Mouse (Mus musculus) ES-Bruce4 (cell line): ENCODE data around the gene Ttc7b. TPM values are rescaled to one million over a fixed set of nuclear protein-coding genes. Genes with fewer than 3 reads are reported as not detected.

ENCODE experiments used
- H3K27ac ChIP-seq: 2 replicates; pipeline ENCODE4 v1.5.1; 2012; ENCODE audit warnings: low read length, inconsistent platforms; ENCODE audit not compliant: insufficient read depth
- H3K27me3 ChIP-seq: 2 replicates; pipeline ENCODE4 v1.6.1; 2012; ENCODE audit warnings: mild to moderate bottlenecking, low read length, inconsistent platforms; ENCODE audit not compliant: control insufficient read depth, poor library complexity, insufficient read depth, severe bottlenecking
- H3K36me3 ChIP-seq: 2 replicates; pipeline ENCODE4 v1.6.1; 2012; ENCODE audit warnings: inconsistent platforms, mild to moderate bottlenecking, low read length, moderate library complexity; ENCODE audit not compliant: control insufficient read depth, poor library complexity, insufficient read depth, severe bottlenecking
- H3K4me1 ChIP-seq: one replicate; pipeline ENCODE4 v1.8.1; 2011; ENCODE audit warnings: low read length; ENCODE audit not compliant: control insufficient read depth, insufficient read depth
- H3K4me3 ChIP-seq: 2 replicates; pipeline ENCODE4 v1.5.1; 2011; ENCODE audit warnings: low read depth, mild to moderate bottlenecking, low read length
- H3K9ac ChIP-seq: 2 replicates; pipeline ENCODE4 v1.6.1; 2012; ENCODE audit warnings: low read depth, mild to moderate bottlenecking, inconsistent platforms; ENCODE audit not compliant: poor library complexity, severe bottlenecking
- H3K9me3 ChIP-seq: replicated peaks from 2 replicates; pipeline ENCODE4 v1.6.1; 2012; ENCODE audit warnings: mild to moderate bottlenecking, low read length, inconsistent platforms; ENCODE audit not compliant: control insufficient read depth, poor library complexity, insufficient read depth, severe bottlenecking
- CTCF ChIP-seq: IDR thresholded peaks from one replicate; pipeline ENCODE4 v1.8.1; 2011; ENCODE audit warnings: low read depth, low read length
- EP300 ChIP-seq: IDR thresholded peaks from 2 replicates; pipeline ENCODE4 v1.6.1; 2011; ENCODE audit warnings: low read depth, low read length; ENCODE audit not compliant: insufficient read depth
- POLR2A ChIP-seq: IDR thresholded peaks from one replicate; pipeline ENCODE4 v1.8.1; 2011; ENCODE audit warnings: low read length; ENCODE audit not compliant: insufficient read depth
- polyA plus RNA-seq: library from polyadenylated mRNA; stranded (reverse); fragments of >200 nt; gene quantifications from 2 replicates; pipeline ENCODE4 v1.2.4, GENCODE M21; 2011; ENCODE audit warnings: low read depth; ENCODE audit not compliant: missing spikeins, insufficient read depth, insufficient read length

The Ttc7b gene
- polyA plus RNA-seq, 1 experiment = 61.1 TPM

DNA sequence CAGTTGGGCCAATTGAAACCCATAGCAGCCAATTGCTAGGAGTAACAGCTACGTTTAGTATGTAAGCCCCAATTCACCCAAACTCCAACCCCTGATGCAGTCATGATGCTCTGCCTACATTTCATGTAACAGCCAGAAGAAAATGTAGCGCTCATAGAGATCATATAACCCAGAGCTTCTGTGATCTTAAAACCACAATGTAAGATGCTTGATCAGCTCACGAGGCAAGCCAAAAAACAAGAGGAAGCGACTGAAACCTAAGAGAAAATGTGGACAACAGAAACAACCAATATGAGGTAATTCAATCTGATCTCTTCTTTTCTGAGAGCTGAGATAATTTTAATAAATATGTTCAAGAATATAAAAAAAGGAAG lies 23.6 kb upstream of the Ttc7b start:
- H3K9me3 ChIP-seq = no peaks in the 10 kb centered on the region
- no peaks in the 10 kb centered on the region for H3K36me3 ChIP-seq
- H3K27me3 ChIP-seq = no peaks in the 10 kb centered on the region
- H3K27ac ChIP-seq = no peak overlapping the region
- TF ChIP-seq CTCF (no peak), POLR2A (no peak), EP300 (no peak)
- H3K4me1 ChIP-seq = no peaks in the 10 kb centered on the region
- H3K9ac ChIP-seq = no peak overlapping the region
- no peak overlapping the region for H3K4me3 ChIP-seq

DNA sequence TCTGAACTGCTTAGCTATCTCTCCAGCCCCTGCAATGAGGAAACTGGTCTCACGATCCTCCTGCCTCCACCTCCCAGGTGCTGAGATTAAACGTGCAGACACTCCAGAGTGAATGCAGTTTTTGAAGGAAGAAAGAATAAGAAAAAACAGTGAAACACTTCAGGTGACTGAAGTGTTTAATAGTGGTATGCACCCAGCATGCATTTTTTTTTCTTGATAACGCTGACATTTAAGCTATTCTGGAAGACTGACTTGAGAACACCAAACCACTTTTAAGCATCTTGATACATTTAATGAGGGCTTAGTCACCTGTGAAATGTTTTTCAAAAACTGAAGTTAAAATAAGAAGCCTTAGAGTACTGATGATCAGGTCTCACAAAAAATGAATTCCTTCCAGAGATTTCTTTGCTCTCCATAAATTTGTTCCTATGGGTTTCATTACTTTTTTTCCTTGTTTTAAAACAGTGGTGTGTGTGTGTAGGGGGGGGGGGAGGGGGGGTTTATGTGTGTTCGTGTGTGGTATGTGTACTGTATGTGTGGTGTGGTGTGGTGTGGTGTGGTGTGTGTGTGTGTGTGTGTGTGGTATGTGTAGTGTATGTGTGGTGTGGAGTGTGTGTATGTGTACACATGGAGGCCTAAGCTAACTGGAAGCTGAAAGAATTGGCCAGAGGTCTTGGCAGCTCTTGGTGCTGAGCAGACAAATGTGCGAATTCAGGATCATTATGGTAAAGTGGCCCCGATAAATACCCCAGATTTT lies 23.0 kb upstream of the Ttc7b start:
- no peak overlapping the region for H3K4me3 ChIP-seq
- no peak overlapping the region for H3K9ac ChIP-seq
- no peak overlapping the region for H3K27ac ChIP-seq
- no peak for TF ChIP-seq EP300
- TF ChIP-seq POLR2A = no peak
- TF ChIP-seq CTCF = no peak
- no peaks in the 10 kb centered on the region for H3K4me1 ChIP-seq
- H3K27me3 ChIP-seq = no peaks in the 10 kb centered on the region
- H3K36me3 ChIP-seq = no peaks in the 10 kb centered on the region
- H3K9me3 ChIP-seq = no peaks in the 10 kb centered on the region

DNA sequence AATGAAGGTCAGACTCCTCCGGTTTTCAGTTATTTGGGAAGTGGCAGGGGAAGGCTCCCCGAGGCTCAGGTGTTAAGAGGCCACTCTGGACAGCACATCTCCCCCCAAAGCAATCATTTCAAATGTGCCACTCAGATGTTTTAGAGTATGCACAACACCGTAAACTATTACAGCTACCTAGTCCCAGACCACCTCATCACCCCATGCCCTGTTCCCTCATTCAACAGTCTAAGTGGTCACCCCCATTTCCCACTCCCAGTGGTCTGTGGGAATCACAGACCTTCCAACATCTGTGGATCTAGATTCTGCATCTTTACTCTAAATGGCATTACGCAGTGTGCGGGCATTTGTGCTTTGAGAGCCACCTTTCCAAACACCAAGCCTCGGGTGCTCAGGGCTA lies 21.9 kb upstream of the Ttc7b start:
- Histone ChIP-seq H3K36me3 (no peaks in the 10 kb centered on the region), H3K9ac (no peak overlapping the region), H3K27me3 (no peaks in the 10 kb centered on the region), H3K27ac (no peak overlapping the region), H3K9me3 (no peaks in the 10 kb centered on the region), H3K4me3 (no peak overlapping the region), H3K4me1 (no peaks in the 10 kb centered on the region)
- TF ChIP-seq CTCF = no peak
- no peak for TF ChIP-seq POLR2A
- TF ChIP-seq EP300 = no peak

DNA sequence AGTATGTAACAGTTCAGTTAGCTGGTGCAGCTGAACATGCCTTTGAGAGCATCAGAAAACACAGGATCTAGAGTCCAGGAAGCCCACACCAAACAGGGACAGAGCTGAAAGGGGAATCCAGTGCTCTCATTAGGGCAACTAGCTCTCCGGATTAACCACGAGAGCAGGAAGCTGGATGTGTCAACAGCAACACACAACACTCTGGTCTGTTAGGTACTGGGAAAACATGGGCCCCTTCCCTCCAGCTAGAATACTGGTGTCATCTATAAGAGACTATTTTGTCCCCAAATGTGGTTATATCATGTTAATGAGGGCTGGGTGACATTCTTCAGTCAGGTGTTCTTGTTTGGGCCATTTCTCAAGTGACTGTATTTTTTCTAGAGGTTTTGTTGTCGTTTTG lies 21.4 kb upstream of the Ttc7b start:
- Histone ChIP-seq H3K27ac (no peak overlapping the region), H3K36me3 (no peaks in the 10 kb centered on the region), H3K4me3 (no peak overlapping the region), H3K27me3 (no peaks in the 10 kb centered on the region), H3K4me1 (peaks cover 1% of the 10 kb centered on the region), H3K9me3 (no peaks in the 10 kb centered on the region), H3K9ac (no peak overlapping the region)
- TF ChIP-seq POLR2A (no peak), CTCF (no peak), EP300 (no peak)

DNA sequence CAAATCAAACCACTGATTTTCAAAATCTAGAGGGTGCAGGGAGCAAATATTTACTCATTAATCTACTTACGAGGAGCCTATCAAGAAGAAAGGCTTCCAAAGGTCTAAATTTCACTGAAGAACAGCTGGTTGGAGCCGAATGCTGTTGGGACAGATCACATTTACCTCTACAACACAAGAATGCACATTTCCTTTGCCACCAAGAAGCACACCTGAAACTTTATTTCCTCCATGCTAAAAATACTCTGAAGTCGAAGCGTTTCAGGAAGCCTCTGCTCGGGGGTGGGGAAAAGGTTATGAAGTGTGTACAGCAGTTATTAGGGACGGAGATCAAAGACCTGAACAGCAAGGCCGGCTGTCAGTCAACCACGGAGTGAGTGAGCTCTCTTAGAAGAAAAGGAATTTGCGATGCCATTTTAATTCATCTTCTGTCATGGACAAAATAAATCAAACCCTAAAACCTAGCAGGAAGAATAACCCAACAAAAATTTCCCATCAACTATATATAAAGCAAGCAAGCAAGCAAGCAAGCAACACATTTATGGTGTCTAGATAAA lies 18.6 kb upstream of the Ttc7b start:
- no peaks in the 10 kb centered on the region for H3K27me3 ChIP-seq
- H3K27ac ChIP-seq = no peak overlapping the region
- H3K9ac ChIP-seq = no peak overlapping the region
- no peak overlapping the region for H3K4me3 ChIP-seq
- no peaks in the 10 kb centered on the region for H3K36me3 ChIP-seq
- no peak for TF ChIP-seq POLR2A
- TF ChIP-seq CTCF = no peak
- TF ChIP-seq EP300 = no peak
- peaks cover 8% of the 10 kb centered on the region for H3K4me1 ChIP-seq
- no peaks in the 10 kb centered on the region for H3K9me3 ChIP-seq

DNA sequence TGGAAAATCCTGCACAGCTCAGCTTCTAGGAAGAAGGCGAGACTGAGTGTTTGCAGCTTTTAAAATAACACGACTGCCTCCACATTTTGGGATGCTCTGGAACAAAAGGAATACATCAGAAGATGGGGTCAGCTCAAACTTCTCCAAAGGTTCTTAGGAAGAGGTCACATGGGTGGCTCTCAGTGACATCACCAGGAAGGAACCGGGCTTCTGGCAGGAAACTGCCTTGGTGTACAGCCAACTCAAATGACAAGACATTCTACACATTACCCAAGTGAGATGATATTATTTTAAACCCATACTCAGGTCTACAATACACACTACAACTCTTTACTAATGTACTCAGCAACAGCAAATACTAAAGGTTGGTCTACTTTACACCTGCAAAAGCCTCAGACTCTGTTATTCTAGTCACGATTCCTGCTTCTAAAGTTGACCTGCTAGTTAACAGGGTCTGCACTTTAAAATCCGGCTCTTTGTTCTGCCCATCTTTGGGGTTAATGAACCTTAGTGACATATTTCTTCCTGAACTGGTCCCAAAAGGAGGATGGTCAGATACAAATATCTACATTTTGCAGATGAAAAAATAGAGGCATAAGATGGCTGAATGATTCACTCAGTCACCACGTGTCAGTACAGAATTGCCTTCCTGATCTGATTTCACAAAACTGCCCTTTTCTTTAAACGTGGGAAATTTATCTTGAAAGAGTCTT lies 18.0 kb upstream of the Ttc7b start:
- H3K9me3 ChIP-seq = no peaks in the 10 kb centered on the region
- peaks cover 8% of the 10 kb centered on the region for H3K4me1 ChIP-seq
- no peak overlapping the region for H3K27ac ChIP-seq
- H3K27me3 ChIP-seq = no peaks in the 10 kb centered on the region
- no peak overlapping the region for H3K4me3 ChIP-seq
- no peak for TF ChIP-seq CTCF
- TF ChIP-seq POLR2A = no peak
- TF ChIP-seq EP300 = no peak
- no peak overlapping the region for H3K9ac ChIP-seq
- H3K36me3 ChIP-seq = no peaks in the 10 kb centered on the region
